Mouse (Mus musculus) heart, postnatal 0 days (tissue): ENCODE measurements around the gene Pofut2. TPM values are rescaled to one million over a fixed set of nuclear protein-coding genes. Genes with fewer than 3 reads are reported as not detected.

Source experiments
- ATAC-seq: fragments of 200-750 bp; cut with Nextera tagmentation; 2 replicates; pipeline ENCODE4 v1.8.0; 2017; ENCODE audit warnings: low read depth, moderate number of reproducible peaks, moderate library complexity; ENCODE audit not compliant: insufficient read depth
- DNase-seq: peaks from one replicate; pipeline ENCODE4 v3.0.0-alpha.2; 2016; ENCODE audit warnings: low spot score
- H3K27ac ChIP-seq: fragments of 300-500 bp; sonication (generic); 2 replicates; pipeline ENCODE4 v1.5.1; 2014; ENCODE audit warnings: low read depth, mild to moderate bottlenecking
- H3K27me3 ChIP-seq: fragments of 300-500 bp; sonication (generic); 2 replicates; pipeline ENCODE4 v1.6.1; 2014; ENCODE audit warnings: low read length, mixed read lengths; ENCODE audit not compliant: control insufficient read depth, insufficient read depth
- H3K36me3 ChIP-seq: fragments of 300-500 bp; sonication (generic); replicated peaks from 2 replicates; pipeline ENCODE4 v1.6.1; 2014; ENCODE audit warnings: low read length, mixed read lengths; ENCODE audit not compliant: control insufficient read depth, insufficient read depth
- H3K4me1 ChIP-seq: fragments of 300-500 bp; sonication (generic); 2 replicates; pipeline ENCODE4 v1.6.1; 2014; ENCODE audit warnings: antibody characterized with exemption; ENCODE audit not compliant: control insufficient read depth, insufficient read depth
- H3K4me2 ChIP-seq: fragments of 300-500 bp; sonication (generic); 2 replicates; pipeline ENCODE4 v1.6.1; 2014; ENCODE audit warnings: low read depth, mild to moderate bottlenecking, low read length, moderate library complexity
- H3K4me3 ChIP-seq: fragments of 300-500 bp; sonication (generic); 2 replicates; pipeline ENCODE4 v1.5.1; 2014; ENCODE audit warnings: low read depth, low read length
- H3K9ac ChIP-seq: fragments of 300-500 bp; sonication (generic); replicated peaks from 2 replicates; pipeline ENCODE4 v1.6.1; 2014; ENCODE audit warnings: low read depth, low read length, mixed read lengths
- H3K9me3 ChIP-seq: fragments of 300-500 bp; sonication (generic); replicated peaks from 2 replicates; pipeline ENCODE4 v1.6.1; 2016; ENCODE audit warnings: low read length; ENCODE audit not compliant: control insufficient read depth
- CTCF ChIP-seq: IDR thresholded peaks from 2 replicates; pipeline ENCODE4 v1.5.1; 2016; ENCODE audit warnings: antibody characterized with exemption, control low read depth, low read depth
- EP300 ChIP-seq: IDR thresholded peaks from 2 replicates; pipeline ENCODE4 v1.6.1; 2016; ENCODE audit warnings: antibody characterized with exemption, low read depth
- WGBS: fragments of 180-500 bp; shearing (Covaris S2); extraction: QIAGEN DNeasy Blood & Tissue Kit; methylation state at CpG from one replicate; pipeline ENCODE4 v1.1.7; 2014; 5-methylcytosine and 5-hydroxymethylcytosine counted together
- polyA plus RNA-seq: library from polyadenylated mRNA; unstranded; fragments of >200 nt; fragmentation: Nextera tagmentation; extraction: Ambion mirVana; gene quantifications from 2 replicates; pipeline ENCODE4 v1.2.1, GENCODE M21; 2015
- total RNA-seq: library from RNA; depleted of rRNA; stranded (reverse); fragments of >200 nt; gene quantifications from 2 replicates; pipeline ENCODE4 v1.2.3, GENCODE M21; 2014; ENCODE audit warnings: low replicate concordance

Pofut2 gene
- total and polyA plus RNA-seq, 2 experiments from 2014 or later = 71.1 to 78.8 TPM

- Histone ChIP-seq H3K27me3 (no peaks in the 10 kb centered on the region), H3K9ac (no peak overlapping the region), H3K27ac (no peak overlapping the region), H3K36me3 (peaks cover 14% of the 10 kb centered on the region), H3K9me3 (no peaks in the 10 kb centered on the region), H3K4me2 (no peak overlapping the region), H3K4me3 (no peak overlapping the region), H3K4me1 (0 out of 2 replicates have a peak, but pooled peaks cover 16% of the 10 kb centered on the region)
- WGBS = 19% methylated on average over 5 of the region's 5 CpGs
- no peak for ATAC-seq
- no peak for DNase-seq
- TF ChIP-seq CTCF (no peak), EP300 (no peak)
Measured at GRCm38 (mm10) chr10:77288639-77289195, 29.7 kb downstream of the Pofut2 start.

- TF ChIP-seq CTCF = no peak
- ATAC-seq = no peak
- H3K9me3 ChIP-seq = no peaks in the 10 kb centered on the region
- no peak overlapping the region for H3K9ac ChIP-seq
- no peak for DNase-seq
- 0 out of 2 replicates have a peak, but pooled peaks cover 15% of the 10 kb centered on the region for H3K4me1 ChIP-seq
- peaks cover 21% of the 10 kb centered on the region for H3K36me3 ChIP-seq
- no peak overlapping the region for H3K4me2 ChIP-seq
- no peaks in the 10 kb centered on the region for H3K27me3 ChIP-seq
- WGBS = 84% methylated on average over 8 of the region's 8 CpGs
- H3K27ac ChIP-seq = no peak overlapping the region
- no peak overlapping the region for H3K4me3 ChIP-seq
Measured at GRCm38 (mm10) chr10:77289559-77289958, 30.5 kb downstream of the Pofut2 start.

GRCm38 (mm10) chr10:77290624-77291366 is 31.8 kb downstream of the Pofut2 start:
- no peak for DNase-seq
- no peak overlapping the region for H3K4me2 ChIP-seq
- no peak for ATAC-seq
- no peak overlapping the region for H3K9ac ChIP-seq
- H3K27ac ChIP-seq = no peak overlapping the region
- H3K4me1 ChIP-seq = 0 out of 2 replicates have a peak, but pooled peaks cover 5% of the 10 kb centered on the region
- WGBS = 57% methylated on average over 17 of the region's 17 CpGs
- TF ChIP-seq CTCF = no peak
- H3K4me3 ChIP-seq = no peak overlapping the region
- H3K27me3 ChIP-seq = no peaks in the 10 kb centered on the region
- H3K36me3 ChIP-seq = peaks cover 29% of the 10 kb centered on the region
- no peaks in the 10 kb centered on the region for H3K9me3 ChIP-seq

GRCm38 (mm10) chr10:77294691-77295090 is 35.7 kb downstream of the Pofut2 start:
- Histone ChIP-seq H3K9me3 (no peaks in the 10 kb centered on the region), H3K36me3 (peaks cover 37% of the 10 kb centered on the region), H3K27ac (no peak overlapping the region), H3K4me2 (no peak overlapping the region), H3K9ac (no peak overlapping the region), H3K27me3 (no peaks in the 10 kb centered on the region), H3K4me3 (no peak overlapping the region), H3K4me1 (no peaks in the 10 kb centered on the region)
- ATAC-seq (no peak), DNase-seq (no peak)
- TF ChIP-seq CTCF (no peak), EP300 (no peak)
- 90% methylated on average over 12 of the region's 12 CpGs for WGBS

GRCm38 (mm10) chr10:77298621-77299020 is 39.6 kb downstream of the Pofut2 start:
- no peaks in the 10 kb centered on the region for H3K9me3 ChIP-seq
- no peaks in the 10 kb centered on the region for H3K4me1 ChIP-seq
- no peaks in the 10 kb centered on the region for H3K27me3 ChIP-seq
- ATAC-seq (no peak), DNase-seq (no peak)
- H3K4me3 ChIP-seq = no peak overlapping the region
- no peak for TF ChIP-seq CTCF
- no peak for TF ChIP-seq EP300
- H3K27ac ChIP-seq = no peak overlapping the region
- H3K9ac ChIP-seq = no peak overlapping the region
- WGBS = 68% methylated on average over 8 of the region's 8 CpGs
- peaks cover 47% of the 10 kb centered on the region for H3K36me3 ChIP-seq
- H3K4me2 ChIP-seq = no peak overlapping the region

GRCm38 (mm10) chr10:77299194-77299593 is 40.2 kb downstream of the Pofut2 start:
- Histone ChIP-seq H3K9me3 (no peaks in the 10 kb centered on the region), H3K9ac (no peak overlapping the region), H3K27ac (no peak overlapping the region), H3K27me3 (no peaks in the 10 kb centered on the region), H3K4me3 (no peak overlapping the region), H3K4me1 (no peaks in the 10 kb centered on the region), H3K4me2 (no peak overlapping the region), H3K36me3 (peaks cover 43% of the 10 kb centered on the region)
- no peak for TF ChIP-seq CTCF
- TF ChIP-seq EP300 = no peak
- ATAC-seq = no peak
- DNase-seq = no peak
- 95% methylated on average over 2 of the region's 2 CpGs for WGBS
